Mouse (Mus musculus): ENCODE data around the gene Tcf20.

GRCm38 (mm10) chr15:82909791-82910190 lies 77.9 kb downstream of the Tcf20 start:
- TF ChIP-seq CTCF (IDR thresholded peaks at IDR 0.05; ENCODE audit: low read depth) (no peak), EP300 (IDR thresholded peaks at IDR 0.05; ENCODE audit: low read depth) (no peak)
